Mouse (Mus musculus) left cerebral cortex, postnatal 25 days (tissue): ENCODE data around the gene Glp2r. TPM values are rescaled to one million over a fixed set of nuclear protein-coding genes. Genes with fewer than 3 reads are reported as not detected.

Source experiments
- DNase-seq, 2 experiments: peaks; one replicate each; pipeline ENCODE4 v3.0.0; 2022; ENCODE audit warnings: low spot score in 2 of 2, mixed read lengths in 1 of 2
- intact Hi-C: fragments of 180-260 bp; cut with DNase I; formaldehyde crosslinking; loops from one replicate; pipeline ENCODE4 v1.15.1; 2025
- total RNA-seq, 2 experiments: library from RNA; stranded (reverse); gene quantifications; 2 replicates each; pipeline ENCODE4 v1.2.3; 2021

Glp2r gene
- total RNA-seq, 2 experiments from 2014 or later: 0.73 to 1.3 TPM

DNA sequence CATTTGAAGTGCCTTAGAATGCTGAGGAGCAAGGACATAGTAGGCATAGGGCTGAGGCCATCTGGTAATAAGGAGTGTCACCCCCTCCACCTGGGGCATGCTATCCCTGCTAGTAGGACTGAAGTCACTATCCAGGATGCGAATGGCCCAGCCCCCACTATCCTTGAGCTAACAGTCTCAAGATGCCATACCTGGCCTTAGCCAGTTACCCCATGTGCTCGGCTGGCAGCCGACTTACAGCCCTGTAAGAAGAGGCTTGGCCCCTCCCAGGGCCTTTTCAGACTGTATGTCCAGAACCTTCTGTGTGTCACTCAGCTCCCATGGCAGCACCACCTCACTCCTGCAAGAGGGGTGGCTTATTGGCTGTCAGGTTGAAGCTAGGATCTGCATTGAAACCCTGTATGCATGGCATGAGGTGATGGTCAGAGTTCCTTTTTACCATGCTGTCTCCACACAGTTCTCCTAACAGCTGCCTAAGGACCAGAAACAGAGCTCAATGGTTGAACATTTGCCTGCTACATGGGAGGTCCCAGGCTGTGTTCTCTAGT, 102.4 kb downstream of the Glp2r start:
- DNase-seq: no peak
- intact Hi-C loops: loop anchor here (5.0 kb wide), 1 partner anchor 66 kb away; no protein-coding TSS in a partner anchor

DNA sequence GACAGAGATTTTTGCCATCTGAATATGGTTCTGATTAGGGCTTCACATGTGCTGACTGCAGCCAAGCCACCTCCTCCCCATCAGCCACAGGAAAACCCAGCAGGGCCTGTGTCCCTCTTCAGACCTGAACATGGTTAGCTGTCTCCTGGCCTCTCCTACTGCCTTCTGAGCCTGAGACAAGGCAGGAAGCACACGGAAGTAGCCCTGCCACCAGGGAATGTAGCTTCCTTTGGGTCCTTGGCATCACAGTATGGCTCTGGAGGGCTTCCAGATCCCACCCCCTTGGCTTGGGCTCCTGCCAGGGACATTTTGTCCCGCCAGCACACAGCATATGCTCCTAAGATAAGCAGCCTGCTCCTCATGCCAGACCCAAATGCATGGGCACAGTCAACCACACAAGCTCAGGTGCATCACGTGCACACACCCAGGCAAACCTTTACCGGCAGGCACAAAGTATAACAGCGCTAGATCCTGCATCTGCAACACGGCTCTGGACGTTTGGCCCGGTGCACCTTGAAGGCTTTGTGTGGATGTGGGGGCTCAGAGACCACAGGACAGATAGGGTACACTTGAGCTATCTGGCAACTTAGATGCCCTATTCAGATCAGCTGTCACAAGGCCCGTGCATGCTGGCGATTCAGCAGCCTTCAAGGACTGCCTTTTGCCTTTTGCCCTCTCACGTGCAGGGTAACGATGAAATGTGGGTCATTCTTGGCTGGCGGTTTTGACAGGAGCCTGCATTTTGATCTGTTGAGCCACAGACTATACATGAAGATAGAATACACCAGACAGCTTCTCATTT, 103.2 kb downstream of the Glp2r start:
- intact Hi-C loops: loop anchor here (5.0 kb wide), 1 partner anchor 65 kb away; no protein-coding TSS in a partner anchor
- DNase-seq: peak; percentile 80 to 93

DNA sequence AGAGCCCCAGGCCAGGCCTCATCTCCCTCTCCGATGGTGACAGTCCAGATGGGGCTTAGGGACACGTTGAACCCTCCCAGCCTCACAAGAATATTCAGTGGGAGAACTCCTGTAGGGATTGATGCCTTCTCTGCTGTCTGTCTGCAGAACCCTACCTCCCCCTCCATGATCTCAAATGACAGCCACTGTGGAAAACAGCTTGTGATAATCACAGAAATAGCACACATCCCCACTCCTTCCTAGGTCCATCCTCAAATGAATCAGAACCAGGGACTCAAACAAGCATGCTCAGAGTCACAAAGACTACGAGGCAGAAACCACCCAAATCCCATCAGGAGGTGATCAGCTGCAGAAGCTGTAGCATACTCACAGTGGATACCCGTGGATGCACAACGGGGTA, 104.8 kb downstream of the Glp2r start:
- intact Hi-C loops: loop anchor here (5.0 kb wide), 1 partner anchor 64 kb away; no protein-coding TSS in a partner anchor
- peak in 1 of 2 experiments; percentile 60 for DNase-seq

DNA sequence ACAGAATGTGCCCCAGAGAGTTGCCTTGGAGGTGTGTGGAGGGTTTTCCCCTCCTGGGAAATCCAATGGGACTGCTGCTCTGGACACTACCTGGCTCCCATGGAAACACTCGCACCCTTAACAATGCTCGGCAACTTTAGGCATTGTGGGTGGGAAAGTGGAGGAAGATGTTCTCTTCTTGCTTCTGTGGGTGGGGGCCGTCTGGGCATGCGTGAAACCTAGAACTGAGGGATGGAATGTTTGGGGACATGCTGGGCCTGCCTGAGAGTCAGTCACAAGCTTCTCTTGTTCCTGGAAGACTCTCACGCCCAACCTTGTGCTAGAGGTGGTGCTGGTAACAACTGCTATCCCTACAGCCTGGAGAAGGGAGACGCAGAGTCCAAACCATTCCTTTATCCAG, 106.0 kb downstream of the Glp2r start:
- DNase-seq: peak; percentile 61 to 88
- intact Hi-C loops: loop anchor here (5.0 kb wide), 1 partner anchor 63 kb away; no protein-coding TSS in a partner anchor

DNA sequence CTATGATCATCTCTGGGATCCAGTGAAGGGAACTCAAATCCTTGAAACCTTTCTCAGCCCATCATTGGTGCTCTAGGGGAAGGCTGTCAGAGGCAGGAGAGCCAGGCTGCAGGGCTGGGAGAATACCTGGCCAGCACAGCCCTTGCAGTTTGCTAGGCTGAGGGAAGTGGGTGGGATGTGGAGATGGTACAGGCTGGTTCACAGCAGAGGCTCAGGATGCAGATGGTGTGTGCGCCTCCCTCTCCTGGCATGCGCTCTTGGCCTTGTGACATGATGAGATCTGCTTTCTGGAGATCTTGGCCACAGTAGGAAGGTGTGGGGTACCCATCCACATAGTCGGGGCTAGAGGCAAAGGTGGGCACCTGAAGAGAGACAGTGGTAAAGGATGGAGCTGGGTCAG, 106.7 kb downstream of the Glp2r start:
- intact Hi-C loops: no loop called here
- peak; percentile 64 to 91 for DNase-seq

DNA sequence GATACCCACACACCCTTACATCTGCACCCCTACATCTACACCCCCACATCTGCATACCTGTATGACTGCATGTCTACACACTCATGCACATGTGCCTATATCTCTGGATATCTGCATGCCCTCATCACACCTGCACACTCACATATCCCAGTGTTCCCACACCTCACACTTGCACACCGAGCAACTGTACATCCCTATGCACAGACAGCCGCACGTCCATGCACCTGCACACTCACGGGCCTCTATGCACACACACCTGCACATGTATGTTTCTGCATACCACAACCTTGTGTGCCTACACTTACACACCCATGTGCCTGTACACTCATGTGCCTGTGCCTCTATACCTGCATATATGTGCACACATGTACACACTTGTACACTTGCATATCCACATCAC, 107.5 kb downstream of the Glp2r start:
- DNase-seq: no peak
- intact Hi-C loops: no loop called here

DNA sequence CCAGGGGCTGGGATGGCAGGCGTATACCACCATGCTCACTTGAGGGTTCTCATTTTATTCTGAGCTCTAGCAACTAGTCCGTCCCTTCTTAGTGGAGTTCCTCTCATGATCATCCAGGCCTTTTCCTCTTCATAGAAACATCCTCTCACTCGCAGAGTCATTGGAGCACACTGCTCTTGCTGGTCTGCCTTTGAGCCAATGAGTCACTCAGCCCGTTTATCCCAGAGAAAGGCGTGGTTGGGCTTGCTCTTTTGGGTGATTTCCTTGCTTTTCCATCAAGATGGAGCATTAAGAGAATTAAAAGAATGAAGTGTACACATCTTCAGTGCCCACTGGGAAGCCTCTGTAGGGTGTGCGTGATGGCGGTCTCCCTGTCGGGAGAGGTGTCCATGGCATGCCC, 109.5 kb downstream of the Glp2r start:
- no peak for DNase-seq
- intact Hi-C loops: no loop called here

DNA sequence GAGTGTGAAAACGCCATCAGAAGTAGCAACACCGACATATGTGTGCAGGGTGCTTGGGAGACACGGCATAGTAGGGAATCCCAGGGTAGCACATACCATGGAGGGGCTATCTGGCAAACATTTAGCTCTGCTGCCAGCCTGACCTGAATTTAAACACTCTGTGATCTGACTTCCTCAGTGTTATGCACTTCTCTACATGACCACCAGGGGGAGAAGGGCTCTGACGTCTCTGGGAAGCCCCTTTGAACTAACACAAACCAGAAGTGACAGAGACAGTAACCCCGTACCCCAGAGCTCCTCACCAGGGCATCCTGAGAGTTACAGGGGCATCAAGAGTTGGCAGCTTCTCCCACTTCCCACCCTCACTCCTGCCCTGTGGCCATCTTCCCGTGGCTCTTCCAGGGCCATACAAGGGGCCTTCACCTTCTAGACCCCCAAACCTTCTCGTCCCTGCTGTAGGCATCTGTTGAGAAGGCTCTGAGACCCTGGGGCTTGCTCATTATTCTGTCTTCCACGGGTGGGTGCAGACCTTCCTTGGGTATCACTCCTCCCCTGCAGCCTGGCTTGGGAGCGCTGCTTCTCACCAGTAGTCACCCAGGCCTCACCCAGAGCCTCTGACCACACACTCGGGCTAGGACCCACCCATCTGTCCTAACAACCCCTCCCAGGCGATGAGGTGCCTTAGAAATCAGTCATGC, 113.1 kb downstream of the Glp2r start:
- intact Hi-C loops: no loop called here
- DNase-seq: no peak

DNA sequence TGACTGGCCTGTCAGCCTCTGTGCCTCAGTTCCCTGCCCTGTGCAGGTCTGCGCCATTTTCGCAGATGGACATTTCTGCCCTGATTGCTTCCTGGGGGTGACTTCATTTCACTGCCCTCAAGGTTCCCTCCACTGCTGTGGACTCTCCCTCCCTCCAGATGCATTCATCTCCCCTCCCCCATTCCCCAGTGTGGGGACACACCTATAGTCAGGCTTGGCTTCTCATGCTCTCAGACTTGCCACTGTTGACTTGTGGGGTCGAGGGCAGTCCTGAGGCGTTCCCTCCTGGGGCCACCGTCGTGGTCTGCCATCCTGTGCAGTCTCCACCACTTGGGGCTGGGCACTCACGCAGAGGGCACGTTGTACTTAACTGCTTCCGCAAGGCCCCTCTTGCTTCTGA, 114.1 kb downstream of the Glp2r start:
- intact Hi-C loops: no loop called here
- no peak for DNase-seq

DNA sequence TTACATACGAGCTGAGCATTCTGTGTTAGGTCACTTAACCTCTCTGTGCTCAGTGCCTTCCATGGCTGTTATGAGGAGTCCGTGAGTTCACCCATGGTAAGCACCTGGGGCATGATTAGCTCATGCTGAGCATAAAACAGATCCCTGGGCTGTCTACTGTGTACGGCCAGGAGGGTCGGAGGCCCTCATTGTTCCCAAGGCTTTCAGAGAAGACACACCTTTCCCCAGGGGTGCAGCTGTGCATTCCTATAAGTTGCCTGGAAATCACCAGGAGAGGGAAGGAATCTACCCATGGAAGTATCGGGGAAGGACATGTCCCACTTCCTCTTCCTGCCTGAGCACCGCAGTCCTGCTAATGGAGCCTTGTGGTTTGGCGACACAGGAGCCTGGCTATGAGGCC, 114.6 kb downstream of the Glp2r start:
- intact Hi-C loops: no loop called here
- DNase-seq: no peak

DNA sequence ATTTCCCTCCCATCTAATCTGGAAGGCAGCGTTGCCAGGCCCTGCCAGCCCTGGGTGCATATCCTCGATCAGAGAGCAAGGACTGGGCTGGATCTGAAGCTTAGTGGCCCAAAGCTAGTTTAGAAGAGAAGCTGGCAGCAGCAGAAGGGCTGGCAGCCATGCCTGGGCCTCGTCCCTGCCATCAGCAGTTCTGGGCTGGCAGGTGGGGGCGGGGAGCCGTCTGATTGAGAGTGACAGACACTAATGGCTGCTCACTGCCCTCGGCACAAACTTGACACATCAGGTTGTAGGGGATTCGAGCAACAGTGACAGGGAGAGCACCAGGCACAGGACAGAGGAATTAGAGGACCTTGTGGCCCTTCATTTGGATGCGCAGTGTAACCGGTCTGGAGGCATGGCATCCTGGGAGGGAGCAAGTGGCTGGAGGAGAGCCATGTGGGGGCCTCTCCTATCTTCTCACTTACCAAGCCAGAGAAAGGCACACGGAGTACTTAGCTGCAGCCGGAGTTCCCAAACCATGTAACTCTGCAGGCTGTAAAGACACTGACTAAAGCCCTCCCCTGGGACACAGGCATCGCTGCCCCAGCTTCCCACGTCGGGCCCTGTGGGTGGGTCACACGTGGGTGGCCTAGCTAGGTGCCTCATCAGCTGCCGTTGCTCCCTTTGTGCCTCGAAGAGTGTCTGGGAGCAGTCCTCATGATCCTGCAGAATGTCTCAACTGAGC, 115.6 kb downstream of the Glp2r start:
- intact Hi-C loops: no loop called here
- DNase-seq: no peak

DNA sequence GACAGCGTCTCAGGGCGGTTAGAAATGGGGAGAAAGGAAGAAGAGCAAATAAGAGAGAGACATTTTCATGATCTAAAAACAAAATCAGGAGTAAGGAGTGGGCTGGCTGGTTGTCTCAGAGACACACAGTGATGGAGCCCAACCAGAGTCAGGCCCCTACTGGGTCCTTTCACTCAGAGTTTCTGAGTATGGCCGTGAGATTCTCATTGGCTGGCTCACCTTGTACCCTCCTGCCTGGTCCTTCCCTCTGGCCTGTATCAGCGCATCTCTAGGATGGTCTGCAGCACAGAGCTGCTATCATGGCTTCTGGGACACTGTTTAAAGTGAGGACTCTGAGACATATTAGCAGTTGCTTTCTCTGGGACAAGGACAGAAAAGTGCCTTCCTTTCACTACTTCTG, 116.4 kb downstream of the Glp2r start:
- no peak for DNase-seq
- intact Hi-C loops: loop anchor here (5.0 kb wide), 2 partner anchors 127 to 222 kb away; no protein-coding TSS in a partner anchor

DNA sequence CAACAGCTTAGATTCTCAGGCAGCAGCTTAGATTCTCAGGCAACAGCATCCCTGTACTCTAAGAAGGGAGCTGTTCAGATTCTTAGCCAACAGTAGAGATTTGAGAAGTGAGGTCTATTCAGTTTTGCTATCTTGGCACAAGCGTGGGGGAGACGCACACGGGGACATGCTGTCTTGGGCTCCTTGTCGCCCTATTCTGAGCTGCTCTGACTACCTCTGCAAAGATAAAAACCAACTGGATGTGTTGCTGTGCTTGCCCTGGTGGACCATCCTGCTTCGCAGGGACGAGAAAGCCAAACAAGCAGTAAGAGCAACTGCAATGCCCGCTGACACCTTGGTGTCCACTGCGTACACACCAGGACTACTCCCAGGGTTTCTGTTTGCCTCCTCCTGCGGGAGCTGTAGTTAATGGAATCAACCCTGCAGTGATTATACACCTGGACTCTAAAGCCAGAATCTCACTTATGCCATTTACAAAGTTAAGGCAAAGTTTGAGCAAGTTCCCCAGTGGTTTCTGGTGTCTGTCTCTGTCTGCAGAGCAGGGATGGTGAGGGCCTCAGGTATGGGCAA, 117.3 kb downstream of the Glp2r start:
- no peak for DNase-seq
- intact Hi-C loops: loop anchor here (2.0 to 5.0 kb wide), 3 partner anchors 23 to 221 kb away; no protein-coding TSS in a partner anchor

DNA sequence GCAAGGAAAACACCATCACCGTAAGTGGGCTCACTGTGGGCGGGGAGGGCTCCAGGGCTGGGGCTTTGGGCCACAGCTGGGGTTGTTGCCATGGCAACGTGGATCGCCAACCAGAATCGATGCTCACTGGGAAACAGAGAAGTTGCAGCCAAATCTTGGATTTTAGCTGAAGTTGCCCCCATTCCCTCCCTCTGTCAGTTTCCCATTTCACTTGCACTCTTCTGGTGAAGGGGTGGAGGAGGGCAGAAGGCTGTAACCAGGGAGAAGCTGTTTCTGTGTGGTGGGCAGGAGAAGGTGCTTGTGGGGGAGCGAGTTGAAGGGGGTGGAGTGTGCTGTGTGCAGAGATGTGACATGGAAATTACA, 118.1 kb downstream of the Glp2r start:
- DNase-seq: no peak
- intact Hi-C loops: loop anchor here (2.0 to 5.0 kb wide), 3 partner anchors 24 to 221 kb away; no protein-coding TSS in a partner anchor

DNA sequence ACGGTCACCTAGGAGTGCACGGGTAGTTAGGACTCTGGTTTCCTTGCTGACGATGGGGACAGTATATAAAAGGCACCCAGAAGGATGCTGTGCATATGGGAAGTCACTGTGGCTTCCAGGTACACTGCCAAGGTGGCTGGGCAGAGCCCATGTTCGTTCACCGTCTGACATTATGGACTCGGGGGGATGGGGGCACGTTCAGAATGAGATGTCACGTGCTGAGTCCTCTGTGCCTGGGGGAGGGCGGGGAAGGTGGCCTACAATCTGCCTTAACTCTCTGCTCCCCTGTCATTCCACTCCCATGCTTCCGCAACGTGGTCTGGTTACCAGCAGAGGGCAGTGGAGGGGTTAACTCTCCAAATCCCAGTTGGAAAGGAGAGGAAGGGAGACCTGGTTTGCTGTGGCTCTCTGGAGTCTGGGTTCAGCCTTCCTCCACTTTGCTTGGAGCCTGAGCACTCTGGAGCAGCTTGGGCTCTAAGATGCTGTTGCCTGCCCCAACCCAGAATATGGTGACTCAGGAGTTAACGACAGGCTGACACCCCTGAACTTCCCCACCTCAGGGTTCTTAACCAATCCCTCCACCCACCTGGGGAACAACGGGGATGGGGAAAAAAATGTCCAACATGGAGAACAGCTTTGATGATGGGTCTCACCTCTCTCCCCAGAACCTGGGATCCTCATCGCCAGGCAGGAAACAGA, 118.6 kb downstream of the Glp2r start:
- peak in 1 of 2 experiments; percentile 66 for DNase-seq

DNA sequence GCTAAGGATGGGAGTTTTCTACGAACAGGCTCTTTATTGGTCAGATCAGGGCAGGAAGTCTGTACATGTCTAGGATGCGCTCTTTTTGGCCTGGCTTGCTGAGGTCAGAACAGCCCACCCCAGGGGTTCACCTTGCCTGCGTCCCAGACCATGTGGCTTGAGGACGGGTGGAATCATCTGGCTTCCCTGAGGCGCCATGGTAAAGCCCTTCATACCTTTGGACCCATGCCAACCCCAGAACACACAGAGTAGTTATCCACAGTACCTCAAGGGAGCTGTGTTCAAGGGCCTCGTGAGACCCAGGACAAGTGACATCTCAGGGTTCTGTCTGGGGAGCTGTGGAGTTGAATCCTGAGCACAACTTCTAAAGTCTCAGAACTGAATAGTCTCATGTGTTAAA, 119.2 kb downstream of the Glp2r start:
- DNase-seq: no peak
- intact Hi-C loops: loop anchor here (2.0 to 5.0 kb wide), 3 partner anchors 25 to 219 kb away; no protein-coding TSS in a partner anchor

More for the DNA sequence above, 118.6 kb downstream of the Glp2r start:
- intact Hi-C loops: loop anchor here (2.0 to 5.0 kb wide), 3 partner anchors 24 to 220 kb away; no protein-coding TSS in a partner anchor

DNA sequence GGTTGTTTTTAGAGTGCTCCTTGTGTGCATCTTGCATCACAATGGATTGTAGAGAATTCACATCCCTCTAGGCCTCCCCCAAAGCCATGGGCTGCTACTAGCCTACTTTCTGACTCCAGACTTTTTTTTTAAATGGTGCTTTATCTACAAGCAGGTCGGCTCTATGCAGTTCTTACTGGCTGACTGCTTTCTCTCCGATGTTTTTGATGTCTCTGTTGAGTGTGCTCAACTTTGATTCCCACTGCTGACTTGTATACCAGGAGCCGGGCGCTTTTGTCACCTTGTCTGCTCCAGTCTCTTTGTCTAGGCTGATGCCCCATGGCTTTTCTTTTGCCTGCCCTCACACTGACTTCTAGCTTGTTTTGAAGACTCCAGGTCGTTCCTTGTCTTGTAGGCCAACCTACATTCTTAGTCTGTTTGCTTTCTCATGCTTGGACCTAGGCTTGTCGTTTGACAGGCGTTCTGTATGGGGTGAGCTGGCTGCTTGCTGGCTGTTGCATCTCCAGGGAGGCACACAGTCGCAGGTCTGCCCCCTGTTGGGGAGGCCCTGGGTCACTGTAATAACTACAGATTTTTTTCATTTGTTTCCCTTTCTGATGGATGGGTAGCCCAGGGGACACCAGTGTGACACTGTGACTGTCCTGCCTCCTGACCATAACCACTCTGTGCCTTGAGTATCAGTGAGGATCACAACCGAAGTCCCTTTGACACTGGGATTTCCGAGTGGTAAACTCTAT, 120.8 kb downstream of the Glp2r start:
- intact Hi-C loops: loop anchor here (2.0 to 10.0 kb wide), 6 partner anchors 48 to 535 kb away; no protein-coding TSS in a partner anchor
- no peak for DNase-seq
